Mouse (Mus musculus) embryonic fibroblast, embryonic 13.5 days (primary cell): ENCODE measurements around the gene Akt2.

ENCODE experiments used
- CTCF ChIP-seq: IDR thresholded peaks from 2 replicates; pipeline ENCODE4 v1.5.1; 2011; ENCODE audit warnings: mild to moderate bottlenecking, control low read depth, low read length, moderate library complexity, borderline replicate concordance; ENCODE audit not compliant: insufficient read depth
- POLR2A ChIP-seq: IDR thresholded peaks from 2 replicates; pipeline ENCODE4 v1.6.1; 2011; ENCODE audit warnings: low read depth, mild to moderate bottlenecking, control low read depth, low read length, moderate library complexity

DNA sequence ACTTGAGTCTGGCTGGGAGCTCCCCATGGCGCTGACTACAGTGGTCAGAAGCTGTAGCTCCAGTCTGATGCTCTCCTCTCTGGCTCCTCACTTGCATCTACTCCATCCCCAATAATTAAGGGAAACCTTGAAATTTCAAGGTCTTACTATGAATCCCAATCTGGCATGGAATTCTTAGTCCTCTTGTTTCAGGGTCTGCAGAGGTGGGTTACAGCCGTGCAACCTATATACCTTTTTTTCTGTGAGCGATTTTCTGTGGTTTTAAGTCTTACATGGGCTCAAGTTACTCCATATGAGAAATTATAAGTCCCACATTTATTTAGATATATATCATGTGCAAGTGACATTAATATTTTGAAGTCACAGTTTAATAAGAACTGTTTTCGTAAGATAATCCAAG lies 1.3 kb upstream of the Akt2 start:
- no peak for TF ChIP-seq CTCF
- no peak for TF ChIP-seq POLR2A
